Mouse (Mus musculus): ENCODE measurements around the gene Hspb2. TPM values are rescaled to one million over a fixed set of nuclear protein-coding genes. Genes with fewer than 3 reads are reported as not detected.

Gene Hspb2
- total RNA-seq, 2 experiments from 2014 or later, result not detected

GRCm38 (mm10) chr9:50752784-50753615 lies 846 bp upstream of the Hspb2 start:
- ATAC-seq (replicated peaks; ENCODE audit: low FRiP score, poor library complexity, severe bottlenecking), result no peak

GRCm38 (mm10) chr9:50751323-50751722 lies 831 bp downstream of the Hspb2 start, which contains the start of gene Cryab:
Cryab (plus strand) TSS chr9:50751325.
- no peak for ATAC-seq (replicated peaks; ENCODE audit: low FRiP score, poor library complexity, severe bottlenecking)

- ATAC-seq (replicated peaks; ENCODE audit: low FRiP score, poor library complexity, severe bottlenecking), result no peak
Observed at GRCm38 (mm10) chr9:50750706-50751105, 1.4 kb downstream of the Hspb2 start.

GRCm38 (mm10) chr9:50746214-50746677 lies 5.9 kb downstream of the Hspb2 start, which contains the start of gene 2310030G06Rik:
2310030G06Rik (minus strand) TSS chr9:50746536.
- no peak for ATAC-seq (replicated peaks; ENCODE audit: low FRiP score, poor library complexity, severe bottlenecking)

- ATAC-seq (replicated peaks; ENCODE audit: low FRiP score, poor library complexity, severe bottlenecking), result no peak
Observed at GRCm38 (mm10) chr9:50745806-50746205, 6.3 kb downstream of the Hspb2 start.

GRCm38 (mm10) chr9:50742744-50743143 lies 9.4 kb downstream of the Hspb2 start:
- ATAC-seq (replicated peaks; ENCODE audit: low FRiP score, poor library complexity, severe bottlenecking), result no peak

GRCm38 (mm10) chr9:50742261-50742660 lies 9.9 kb downstream of the Hspb2 start:
- ATAC-seq (replicated peaks; ENCODE audit: low FRiP score, poor library complexity, severe bottlenecking), result no peak

GRCm38 (mm10) chr9:50740867-50741784 lies 11.0 kb downstream of the Hspb2 start:
- no peak for ATAC-seq (replicated peaks; ENCODE audit: low FRiP score, poor library complexity, severe bottlenecking)

GRCm38 (mm10) chr9:50738914-50739870 lies 13.0 kb downstream of the Hspb2 start, which contains the start of gene Dixdc1:
Dixdc1 (minus strand) TSS chr9:50739517.
- peak; percentile 96 for ATAC-seq (replicated peaks; ENCODE audit: low FRiP score, poor library complexity, severe bottlenecking)

GRCm38 (mm10) chr9:50734989-50735388 lies 17.2 kb downstream of the Hspb2 start:
- ATAC-seq (replicated peaks; ENCODE audit: low FRiP score, poor library complexity, severe bottlenecking), result no peak

GRCm38 (mm10) chr9:50732560-50732959 lies 19.6 kb downstream of the Hspb2 start:
- no peak for ATAC-seq (replicated peaks; ENCODE audit: low FRiP score, poor library complexity, severe bottlenecking)

GRCm38 (mm10) chr9:50729600-50729999 lies 22.6 kb downstream of the Hspb2 start:
- ATAC-seq (replicated peaks; ENCODE audit: low FRiP score, poor library complexity, severe bottlenecking), result no peak

GRCm38 (mm10) chr9:50727925-50728651 lies 24.1 kb downstream of the Hspb2 start:
- no peak for ATAC-seq (replicated peaks; ENCODE audit: low FRiP score, poor library complexity, severe bottlenecking)

- ATAC-seq (replicated peaks; ENCODE audit: low FRiP score, poor library complexity, severe bottlenecking), result no peak
Observed at GRCm38 (mm10) chr9:50727171-50727924, 24.8 kb downstream of the Hspb2 start.

- ATAC-seq (replicated peaks; ENCODE audit: low FRiP score, poor library complexity, severe bottlenecking), result no peak
Observed at GRCm38 (mm10) chr9:50725921-50726590, 26.1 kb downstream of the Hspb2 start.

GRCm38 (mm10) chr9:50724661-50725330 lies 27.4 kb downstream of the Hspb2 start:
- ATAC-seq (replicated peaks; ENCODE audit: low FRiP score, poor library complexity, severe bottlenecking), result no peak

GRCm38 (mm10) chr9:50724147-50724546 lies 28.0 kb downstream of the Hspb2 start:
- no peak for ATAC-seq (replicated peaks; ENCODE audit: low FRiP score, poor library complexity, severe bottlenecking)

Measured in erythroblast, adult 5-6 weeks (primary cell).